Mouse (Mus musculus): Measurements from ENCODE around the gene Myrip. TPM values are rescaled to one million over a fixed set of nuclear protein-coding genes. Genes with fewer than 3 reads are reported as not detected.

The Myrip gene
- polyA plus RNA-seq, 1 experiment from 2014 or later: 7.3 TPM

GRCm38 (mm10) chr9:120424567-120424966 is 123.3 kb downstream of the Myrip start:
- ATAC-seq: no peak
- Histone ChIP-seq H3K27me3 (replicated peaks; ENCODE audit: control insufficient read depth, insufficient read depth, low read length) (no peaks in the 10 kb centered on the region), H3K27ac (ENCODE audit: low read depth, low read length) (no peak overlapping the region), H3K9me3 (ENCODE audit: control insufficient read depth, low read length) (no peaks in the 10 kb centered on the region), H3K36me3 (ENCODE audit: control insufficient read depth, insufficient read depth, low read length) (no peaks in the 10 kb centered on the region), H3K4me3 (ENCODE audit: low read length) (no peak overlapping the region), H3K4me2 (ENCODE audit: low read length) (no peak overlapping the region), H3K9ac (ENCODE audit: low read depth, low read length) (no peak overlapping the region), H3K4me1 (ENCODE audit: control insufficient read depth, insufficient read depth, low read depth, low read length) (no peaks in the 10 kb centered on the region)
- WGBS: 72% methylated on average over 7 of the region's 7 CpGs

GRCm38 (mm10) chr9:120425768-120426167 is 124.5 kb downstream of the Myrip start:
- Histone ChIP-seq H3K27ac (ENCODE audit: low read depth, low read length) (no peak overlapping the region), H3K4me3 (ENCODE audit: low read length) (no peak overlapping the region)

GRCm38 (mm10) chr9:120428181-120428580 is 126.9 kb downstream of the Myrip start:
- H3K9me3 ChIP-seq (ENCODE audit: control insufficient read depth, low read length): no peaks in the 10 kb centered on the region
- no peak overlapping the region for H3K4me2 ChIP-seq (ENCODE audit: low read length)
- 76% methylated on average over 6 of the region's 6 CpGs for WGBS
- H3K36me3 ChIP-seq (ENCODE audit: control insufficient read depth, insufficient read depth, low read length): 0 out of 2 replicates have a peak, but pooled peaks cover 3% of the 10 kb centered on the region
- no peak overlapping the region for H3K4me3 ChIP-seq (ENCODE audit: low read length)
- ATAC-seq: no peak
- no peaks in the 10 kb centered on the region for H3K4me1 ChIP-seq (ENCODE audit: control insufficient read depth, insufficient read depth, low read depth, low read length)
- H3K9ac ChIP-seq (ENCODE audit: low read depth, low read length): no peak overlapping the region
- no peaks in the 10 kb centered on the region; the same call in 1 of the 2 replicates for H3K27me3 ChIP-seq (replicated peaks; ENCODE audit: control insufficient read depth, insufficient read depth, low read length)
- no peak overlapping the region for H3K27ac ChIP-seq (ENCODE audit: low read depth, low read length)

More at GRCm38 (mm10) chr9:120425768-120426167, 124.5 kb downstream of the Myrip start:
- Histone ChIP-seq H3K9me3 (ENCODE audit: control insufficient read depth, low read length) (no peaks in the 10 kb centered on the region), H3K9ac (ENCODE audit: low read depth, low read length) (no peak overlapping the region), H3K36me3 (ENCODE audit: control insufficient read depth, insufficient read depth, low read length) (no peaks in the 10 kb centered on the region), H3K27me3 (replicated peaks; ENCODE audit: control insufficient read depth, insufficient read depth, low read length) (no peaks in the 10 kb centered on the region), H3K4me1 (ENCODE audit: control insufficient read depth, insufficient read depth, low read depth, low read length) (no peaks in the 10 kb centered on the region), H3K4me2 (ENCODE audit: low read length) (no peak overlapping the region)
- ATAC-seq: no peak
- WGBS: 40% methylated on average over 5 of the region's 5 CpGs

DNA sequence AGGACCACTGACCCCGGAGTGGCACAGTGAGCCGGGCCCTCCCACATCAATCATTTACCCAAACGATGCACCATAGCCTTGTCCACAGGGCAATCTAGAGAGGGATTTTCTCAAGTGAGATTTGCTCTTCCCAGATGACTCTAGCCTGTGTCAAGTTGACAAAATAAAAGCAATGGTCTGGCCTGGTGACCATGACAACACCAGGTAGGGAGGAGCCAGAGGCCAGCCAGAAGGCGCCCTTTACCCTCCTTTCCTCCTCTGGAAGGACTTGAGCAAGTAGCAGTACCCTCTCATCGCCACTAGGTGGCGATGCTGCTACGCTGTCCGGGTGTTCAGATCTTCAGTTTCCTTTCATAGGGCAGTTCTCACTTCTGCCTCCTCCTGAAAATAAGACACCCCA is 132.4 kb downstream of the Myrip start:
- no peaks in the 10 kb centered on the region for H3K9me3 ChIP-seq (ENCODE audit: control insufficient read depth, low read length)
- H3K9ac ChIP-seq (ENCODE audit: low read depth, low read length): no peak overlapping the region
- peak; percentile 59 for ATAC-seq
- 25% methylated on average over 8 of the region's 8 CpGs for WGBS
- no peak overlapping the region for H3K4me3 ChIP-seq (ENCODE audit: low read length)
- H3K27me3 ChIP-seq (replicated peaks; ENCODE audit: control insufficient read depth, insufficient read depth, low read length): no peaks in the 10 kb centered on the region; the same call in 1 of the 2 replicates
- no peaks in the 10 kb centered on the region for H3K4me1 ChIP-seq (ENCODE audit: control insufficient read depth, insufficient read depth, low read depth, low read length)
- 0 out of 2 replicates have a peak, but pooled peaks cover 3% of the 10 kb centered on the region for H3K36me3 ChIP-seq (ENCODE audit: control insufficient read depth, insufficient read depth, low read length)
- no peak overlapping the region for H3K4me2 ChIP-seq (ENCODE audit: low read length)
- H3K27ac ChIP-seq (ENCODE audit: low read depth, low read length): no peak overlapping the region

- ATAC-seq: no peak
- no peak overlapping the region for H3K9ac ChIP-seq (ENCODE audit: low read depth, low read length)
Measured at GRCm38 (mm10) chr9:120435841-120436240, 134.5 kb downstream of the Myrip start.

GRCm38 (mm10) chr9:120436854-120437253 is 135.5 kb downstream of the Myrip start:
- Histone ChIP-seq H3K9me3 (ENCODE audit: control insufficient read depth, low read length) (no peaks in the 10 kb centered on the region), H3K4me2 (ENCODE audit: low read length) (no peak overlapping the region), H3K27me3 (replicated peaks; ENCODE audit: control insufficient read depth, insufficient read depth, low read length) (no peaks in the 10 kb centered on the region; the same call in 1 of the 2 replicates), H3K27ac (ENCODE audit: low read depth, low read length) (no peak overlapping the region), H3K4me1 (ENCODE audit: control insufficient read depth, insufficient read depth, low read depth, low read length) (no peaks in the 10 kb centered on the region), H3K9ac (ENCODE audit: low read depth, low read length) (no peak overlapping the region), H3K4me3 (ENCODE audit: low read length) (no peak overlapping the region), H3K36me3 (ENCODE audit: control insufficient read depth, insufficient read depth, low read length) (0 out of 2 replicates have a peak, but pooled peaks cover 3% of the 10 kb centered on the region)
- ATAC-seq: no peak
- WGBS: 78% methylated on average over 2 of the region's 2 CpGs

More at GRCm38 (mm10) chr9:120435841-120436240, 134.5 kb downstream of the Myrip start:
- Histone ChIP-seq H3K4me2 (ENCODE audit: low read length) (no peak overlapping the region), H3K9me3 (ENCODE audit: control insufficient read depth, low read length) (no peaks in the 10 kb centered on the region), H3K4me1 (ENCODE audit: control insufficient read depth, insufficient read depth, low read depth, low read length) (no peaks in the 10 kb centered on the region), H3K27me3 (replicated peaks; ENCODE audit: control insufficient read depth, insufficient read depth, low read length) (no peaks in the 10 kb centered on the region; the same call in 1 of the 2 replicates), H3K4me3 (ENCODE audit: low read length) (no peak overlapping the region), H3K36me3 (ENCODE audit: control insufficient read depth, insufficient read depth, low read length) (0 out of 2 replicates have a peak, but pooled peaks cover 3% of the 10 kb centered on the region), H3K27ac (ENCODE audit: low read depth, low read length) (no peak overlapping the region)
- 31% methylated on average over 8 of the region's 8 CpGs for WGBS

DNA sequence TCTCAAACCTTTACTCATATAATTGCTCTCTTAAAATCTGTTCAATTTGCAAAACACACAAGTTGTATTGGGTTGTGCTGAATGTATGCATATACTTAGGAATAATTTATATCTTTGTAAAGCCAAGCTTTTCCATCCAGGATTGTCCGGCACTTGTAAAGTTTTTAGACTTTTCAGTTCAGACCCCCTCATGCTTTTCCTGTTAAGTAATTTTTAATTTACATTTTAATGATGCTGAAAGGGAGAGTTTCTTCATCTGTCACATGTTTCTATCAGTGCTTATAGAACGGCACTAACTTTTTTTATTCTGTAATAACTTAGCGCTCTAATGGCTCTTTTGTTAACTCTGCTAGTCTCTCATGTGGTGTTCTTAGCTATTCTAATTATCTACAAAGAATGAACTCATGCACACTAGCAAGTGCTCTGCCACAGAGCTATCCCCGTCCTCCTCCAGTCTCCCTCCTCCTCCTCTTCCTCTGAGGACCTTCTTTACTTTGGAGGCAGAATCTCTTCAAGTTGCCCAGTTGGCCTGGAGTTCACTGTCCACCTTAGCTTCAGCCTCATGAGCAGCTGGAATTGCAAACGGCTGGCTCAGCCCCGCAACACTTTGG is 136.1 kb downstream of the Myrip start:
- H3K4me3 ChIP-seq (ENCODE audit: low read length): no peak overlapping the region
- ATAC-seq: no peak
- H3K4me2 ChIP-seq (ENCODE audit: low read length): no peak overlapping the region
- H3K4me1 ChIP-seq (ENCODE audit: control insufficient read depth, insufficient read depth, low read depth, low read length): no peaks in the 10 kb centered on the region
- 0 out of 2 replicates have a peak, but pooled peaks cover 3% of the 10 kb centered on the region for H3K36me3 ChIP-seq (ENCODE audit: control insufficient read depth, insufficient read depth, low read length)
- WGBS: 53% methylated on average over 6 of the region's 6 CpGs
- no peaks in the 10 kb centered on the region; the same call in 1 of the 2 replicates for H3K27me3 ChIP-seq (replicated peaks; ENCODE audit: control insufficient read depth, insufficient read depth, low read length)
- no peak overlapping the region for H3K9ac ChIP-seq (ENCODE audit: low read depth, low read length)
- H3K27ac ChIP-seq (ENCODE audit: low read depth, low read length): no peak overlapping the region
- no peaks in the 10 kb centered on the region for H3K9me3 ChIP-seq (ENCODE audit: control insufficient read depth, low read length)

GRCm38 (mm10) chr9:120438350-120438749 is 137.0 kb downstream of the Myrip start:
- no peak for ATAC-seq
- 96% methylated on average over 1 of the region's 1 CpGs for WGBS
- Histone ChIP-seq H3K27me3 (replicated peaks; ENCODE audit: control insufficient read depth, insufficient read depth, low read length) (no peaks in the 10 kb centered on the region), H3K4me3 (ENCODE audit: low read length) (no peak overlapping the region), H3K36me3 (ENCODE audit: control insufficient read depth, insufficient read depth, low read length) (no peaks in the 10 kb centered on the region), H3K9ac (ENCODE audit: low read depth, low read length) (no peak overlapping the region), H3K4me2 (ENCODE audit: low read length) (no peak overlapping the region), H3K9me3 (ENCODE audit: control insufficient read depth, low read length) (no peaks in the 10 kb centered on the region), H3K27ac (ENCODE audit: low read depth, low read length) (no peak overlapping the region), H3K4me1 (ENCODE audit: control insufficient read depth, insufficient read depth, low read depth, low read length) (no peaks in the 10 kb centered on the region)

- Histone ChIP-seq H3K9me3 (ENCODE audit: control insufficient read depth, low read length) (no peaks in the 10 kb centered on the region), H3K27ac (ENCODE audit: low read depth, low read length) (no peak overlapping the region), H3K9ac (ENCODE audit: low read depth, low read length) (no peak overlapping the region), H3K4me2 (ENCODE audit: low read length) (no peak overlapping the region), H3K4me1 (ENCODE audit: control insufficient read depth, insufficient read depth, low read depth, low read length) (no peaks in the 10 kb centered on the region), H3K4me3 (ENCODE audit: low read length) (no peak overlapping the region), H3K27me3 (replicated peaks; ENCODE audit: control insufficient read depth, insufficient read depth, low read length) (no peaks in the 10 kb centered on the region), H3K36me3 (ENCODE audit: control insufficient read depth, insufficient read depth, low read length) (no peaks in the 10 kb centered on the region)
- no peak for ATAC-seq
- WGBS: 68% methylated on average over 1 of the region's 1 CpGs
Measured at GRCm38 (mm10) chr9:120438781-120439180, 137.5 kb downstream of the Myrip start.
